In genomic region chr5:31054261-31055215, GRCm38 (mm10) we compare ENCODE assay signal across 8 mouse cellular contexts. TPM values are rescaled to one million over a fixed set of nuclear protein-coding genes. Genes with fewer than 3 reads are reported as not detected.
DNase-seq lines count a peak whose midpoint lies in the region; ATAC-seq and TF ChIP-seq lines count a peak whose summit lies in the region.

Cad (plus strand) TSS chr5:31054780.

- peaks cover 6% of the 10 kb centered on the region; the same call in 1 of the 2 replicates for H3K4me1 ChIP-seq in heart, embryonic 11.5 days (ENCODE audit: control insufficient read depth, insufficient read depth, low read length)
- peaks cover 22% of the 10 kb centered on the region for H3K4me1 ChIP-seq in kidney, embryonic 16.5 days (ENCODE audit: insufficient read depth, low read length)
- peaks cover 9% of the 10 kb centered on the region for H3K4me1 ChIP-seq in liver, adult 2 months (ENCODE audit: control insufficient read depth, insufficient read depth, low read length)

- peak; percentile 98 for ATAC-seq in erythroblast, adult 5-6 weeks (replicated peaks; ENCODE audit: low FRiP score, poor library complexity, severe bottlenecking)
- peak; percentile 95 for ATAC-seq in heart, embryonic 11.5 days (replicated peaks; ENCODE audit: insufficient number of reproducible peaks, low FRiP score, low TSS enrichment)
- ATAC-seq in kidney, embryonic 16.5 days (ENCODE audit: low FRiP score, low TSS enrichment) = peak; percentile 98

- WGBS in heart, embryonic 11.5 days (ENCODE audit: insufficient replicate concordance) = under 1% methylated on average over 63 of the region's 64 CpGs
- WGBS in kidney, embryonic 16.5 days = under 1% methylated on average over 62 of the region's 64 CpGs
- WGBS in liver, adult 2 months = 5% methylated on average over 64 of the region's 64 CpGs

- H3K79me2 ChIP-seq in liver, adult 2 months (ENCODE audit: control insufficient read depth, insufficient read depth, low read length) = no peaks in the 10 kb centered on the region
- peaks cover 17% of the 10 kb centered on the region for H3K79me2 ChIP-seq in myocyte (ENCODE audit: control insufficient read depth, insufficient read depth)

- no peaks in the 10 kb centered on the region for H3K9me3 ChIP-seq in heart, embryonic 11.5 days (replicated peaks; ENCODE audit: control insufficient read depth, low read length)
- no peaks in the 10 kb centered on the region for H3K9me3 ChIP-seq in kidney, embryonic 16.5 days (ENCODE audit: low read length)

- peak; percentile 67; the same call in 1 of the 2 replicates for TF ChIP-seq POLR2A in liver, adult 2 months (IDR thresholded peaks at IDR 0.05; ENCODE audit: extremely low read depth, insufficient read depth, low read length)
- peak; percentile 96 for TF ChIP-seq POLR2A in myocyte (IDR thresholded peaks at IDR 0.05; ENCODE audit: insufficient read length, low read depth)

- no peak for TF ChIP-seq CTCF in liver, adult 2 months (IDR thresholded peaks at IDR 0.05; ENCODE audit: low read depth, low read length)

- peak within 1 kb of the TSS; percentile 81 for H3ac ChIP-seq in myocyte (ENCODE audit: control insufficient read depth, insufficient read length)

- peak; percentile 95 to 96 for DNase-seq in B cell, adult 2 months
- peak; percentile 97 for DNase-seq in brain, adult 2 months (ENCODE audit: low read depth, low spot score)
- DNase-seq in liver, adult 2 months (ENCODE audit: extremely low read depth, low read depth, low spot score) = peak; percentile 69
- peak; percentile 91 for DNase-seq in splenic B cell, adult 2 months (ENCODE audit: low read depth, low spot score)

- no peaks in the 10 kb centered on the region for H3K27me3 ChIP-seq in heart, embryonic 11.5 days (ENCODE audit: control insufficient read depth, insufficient read depth, low read length)
- H3K27me3 ChIP-seq in kidney, embryonic 16.5 days (ENCODE audit: insufficient read depth, low read length) = no peaks in the 10 kb centered on the region
- H3K27me3 ChIP-seq in liver, adult 2 months (ENCODE audit: control insufficient read depth, insufficient read depth, low read length) = no peaks in the 10 kb centered on the region
- no peaks in the 10 kb centered on the region for H3K27me3 ChIP-seq in myocyte (ENCODE audit: control insufficient read depth, insufficient read depth, insufficient read length)
- H3K27me3 ChIP-seq in splenic B cell, adult 2 months (ENCODE audit: control insufficient read depth, insufficient read depth, low read length, poor library complexity, severe bottlenecking) = no peaks in the 10 kb centered on the region

- peak within 1 kb of the TSS; percentile 89 for H3K9ac ChIP-seq in heart, embryonic 11.5 days (ENCODE audit: low read depth, low read length)
- H3K9ac ChIP-seq in kidney, embryonic 16.5 days (replicated peaks; ENCODE audit: low read length) = peak within 1 kb of the TSS; percentile 81
- H3K9ac ChIP-seq in liver, adult 2 months (ENCODE audit: low read depth, low read length) = peak within 1 kb of the TSS; percentile 73

- H3K4me3 ChIP-seq in heart, embryonic 11.5 days (ENCODE audit: low read depth, low read length) = peak within 1 kb of the TSS; percentile 74
- peak within 1 kb of the TSS; percentile 68 for H3K4me3 ChIP-seq in kidney, embryonic 16.5 days (ENCODE audit: low read length)
- H3K4me3 ChIP-seq in liver, adult 2 months (ENCODE audit: insufficient read depth, low read depth, low read length) = peak within 1 kb of the TSS; percentile 71
- peak within 1 kb of the TSS; percentile 46 for H3K4me3 ChIP-seq in myocyte

- peak within 1 kb of the TSS; percentile 96 for H3K4me2 ChIP-seq in heart, embryonic 11.5 days
- H3K4me2 ChIP-seq in kidney, embryonic 16.5 days (replicated peaks; ENCODE audit: low read depth, low read length) = peak within 1 kb of the TSS; percentile 83
- peak within 1 kb of the TSS; percentile 92 for H3K4me2 ChIP-seq in myocyte (ENCODE audit: low read depth)

- H3K27ac ChIP-seq in heart, embryonic 11.5 days (ENCODE audit: low read depth, low read length) = peak within 1 kb of the TSS; percentile 70
- peak within 1 kb of the TSS; percentile 70 for H3K27ac ChIP-seq in kidney, embryonic 16.5 days (ENCODE audit: low read length)
- H3K27ac ChIP-seq in liver, adult 2 months (replicated peaks; ENCODE audit: insufficient read depth, low read depth, low read length) = peak within 1 kb of the TSS; percentile 5; the same call in 1 of the 2 replicates

- peaks cover 7% of the 10 kb centered on the region for H3K36me3 ChIP-seq in heart, embryonic 11.5 days (ENCODE audit: control insufficient read depth, insufficient read depth, low read length)
- peaks cover 26% of the 10 kb centered on the region for H3K36me3 ChIP-seq in kidney, embryonic 16.5 days (ENCODE audit: insufficient read depth, low read length)
- H3K36me3 ChIP-seq in liver, adult 2 months (ENCODE audit: control insufficient read depth, insufficient read depth, low read length) = peaks cover 3% of the 10 kb centered on the region; the same call in 1 of the 2 replicates
- no peaks in the 10 kb centered on the region for H3K36me3 ChIP-seq in myocyte (ENCODE audit: control insufficient read depth, insufficient read depth)
- H3K36me3 ChIP-seq in splenic B cell, adult 2 months (ENCODE audit: control insufficient read depth, insufficient read depth, low read length, poor library complexity, severe bottlenecking) = 0 out of 2 replicates have a peak, but pooled peaks cover 7% of the 10 kb centered on the region

TF ChIP-seq in myocyte, 11 proteins besides CTCF, POLR2A, EP300 and RAD21:
- TF ChIP-seq MAX (IDR thresholded peaks at IDR 0.05; ENCODE audit: low read depth) (peak; percentile 45), MYOG (IDR thresholded peaks at IDR 0.05; ENCODE audit: control insufficient read depth in 1 of 3, insufficient read depth in 1 of 3, insufficient read length in 2 of 3, low read depth in 2 of 3) (peak in 1 of 3 experiments; percentile 46), POLR2AphosphoS2 (IDR thresholded peaks at IDR 0.05; ENCODE audit: insufficient read length, low read depth) (peak; percentile 99), MYOD1 (IDR thresholded peaks at IDR 0.05; ENCODE audit: control insufficient read depth in 1 of 3, insufficient read length in 2 of 3, low read depth in 2 of 3) (no peak)
TF ChIP-seq in myocyte: peak in this region for 3.

RNA-seq across cellular contexts. Expression of gene Cad, which starts in this region (rescaled TPM):
- total RNA-seq in erythroblast, adult 5-6 weeks (2015; ENCODE audit: low replicate concordance) = 6.5 and 16.3 TPM in 2 replicates
- total RNA-seq in erythroblast, adult 5-6 weeks (2017; ENCODE audit: low replicate concordance) = 6.7 and 10.6 TPM in 2 replicates
- 22.9 and 23.1 TPM in 2 replicates for polyA plus RNA-seq in heart, embryonic 11.5 days (2014; fragmentation: Nextera tagmentation; extraction: Ambion mirVana)
- polyA plus RNA-seq in kidney, embryonic 16.5 days (2015; fragmentation: Nextera tagmentation; extraction: Ambion mirVana) = 36.0 and 38.7 TPM in 2 replicates
- 10.7 and 11.8 TPM in 2 replicates for total RNA-seq in liver, adult 2 months (2014; rRNA removed)
- 8.4 and 12.7 TPM in 2 replicates for polyA plus RNA-seq in liver, adult 2 months (2012; rRNA removed)
- 31.5 TPM for polyA plus RNA-seq in myocyte (2012; fragmentation: generic; extraction: Trizol)

Comparison
In these comparisons a context has a peak if more than half of its experiments do, and no peak if none do; other contexts are left out.
1. Peak in every context shown above with its lines: DNase-seq, ATAC-seq, H3K4me3 ChIP-seq and H3K27ac ChIP-seq.
2. H3K27ac ChIP-seq: peak in every context shown above with its lines; median percentile 70 in heart, embryonic 11.5 days; 70 in kidney, embryonic 16.5 days; 5 in liver, adult 2 months.